Mouse (Mus musculus) intestine, embryonic 16.5 days (tissue): ENCODE measurements at regions not wholly inside any gene's neighbourhood (a gene's known extent, or its start where the extent isn't known, plus 50 kb on each side); places are given as distances from the start of the nearest gene placed in this dataset.

Experiments
- ATAC-seq: fragments of 200-750 bp; cut with Nextera tagmentation; 2 replicates; pipeline ENCODE4 v1.8.0; 2017; ENCODE audit warnings: moderate TSS enrichment, moderate library complexity
- H3K27ac ChIP-seq: fragments of 300-500 bp; sonication (generic); 2 replicates; pipeline ENCODE4 v1.5.1; 2014; ENCODE audit warnings: mild to moderate bottlenecking, low read length
- H3K27me3 ChIP-seq: fragments of 300-500 bp; sonication (generic); replicated peaks from 2 replicates; pipeline ENCODE4 v1.6.1; 2014; ENCODE audit warnings: low read length, control low read depth, mixed read lengths; ENCODE audit not compliant: control insufficient read depth, insufficient read depth
- H3K36me3 ChIP-seq: fragments of 300-500 bp; sonication (generic); 2 replicates; pipeline ENCODE4 v1.6.1; 2014; ENCODE audit warnings: low read length, control low read depth; ENCODE audit not compliant: control insufficient read depth, insufficient read depth
- H3K4me1 ChIP-seq: fragments of 300-500 bp; sonication (generic); 2 replicates; pipeline ENCODE4 v1.6.1; 2014; ENCODE audit warnings: low read length, control low read depth, mixed read lengths; ENCODE audit not compliant: control insufficient read depth, insufficient read depth
- H3K4me2 ChIP-seq: fragments of 300-500 bp; sonication (generic); 2 replicates; pipeline ENCODE4 v1.6.1; 2014; ENCODE audit warnings: low read depth, low read length, control low read depth
- H3K4me3 ChIP-seq: fragments of 300-500 bp; sonication (generic); 2 replicates; pipeline ENCODE4 v1.5.1; 2014; ENCODE audit warnings: mild to moderate bottlenecking, low read length
- H3K9ac ChIP-seq: fragments of 300-500 bp; sonication (generic); 2 replicates; pipeline ENCODE4 v1.6.1; 2014; ENCODE audit warnings: low read depth, low read length
- H3K9me3 ChIP-seq: fragments of 300-500 bp; sonication (generic); 2 replicates; pipeline ENCODE4 v1.6.1; 2016; ENCODE audit warnings: low read length, control low read depth; ENCODE audit not compliant: control insufficient read depth
- WGBS: fragments of 180-500 bp; shearing (Covaris S2); extraction: QIAGEN DNeasy Blood & Tissue Kit; methylation state at CpG from one replicate; pipeline ENCODE4 v1.1.7; 2014; 5-methylcytosine and 5-hydroxymethylcytosine counted together

- no peaks in the 10 kb centered on the region for H3K4me1 ChIP-seq
- 82% methylated on average over 2 of the region's 2 CpGs for WGBS
- H3K9ac ChIP-seq = no peak overlapping the region
- ATAC-seq = no peak
- H3K4me2 ChIP-seq = no peak overlapping the region
- H3K9me3 ChIP-seq = no peaks in the 10 kb centered on the region
- no peaks in the 10 kb centered on the region for H3K36me3 ChIP-seq
- no peaks in the 10 kb centered on the region for H3K27me3 ChIP-seq
- H3K4me3 ChIP-seq = no peak overlapping the region
- no peak overlapping the region for H3K27ac ChIP-seq
These were observed 173.5 kb upstream of the Cxcr4 start for GRCm38 (mm10) chr1:128765626-128766025.

- H3K9ac ChIP-seq = no peak overlapping the region
- 77% methylated on average over 3 of the region's 3 CpGs for WGBS
- ATAC-seq = no peak
- no peaks in the 10 kb centered on the region for H3K27me3 ChIP-seq
- H3K36me3 ChIP-seq = no peaks in the 10 kb centered on the region
- no peak overlapping the region for H3K27ac ChIP-seq
- H3K4me2 ChIP-seq = no peak overlapping the region
- no peaks in the 10 kb centered on the region for H3K4me1 ChIP-seq
- H3K9me3 ChIP-seq = no peaks in the 10 kb centered on the region
- no peak overlapping the region for H3K4me3 ChIP-seq
These were observed 173.0 kb upstream of the Cxcr4 start for GRCm38 (mm10) chr1:128765142-128765541.

GRCm38 (mm10) chr1:128762854-128763253 is 170.8 kb upstream of the Cxcr4 start:
- Histone ChIP-seq H3K27ac (no peak overlapping the region), H3K4me2 (no peak overlapping the region), H3K9me3 (no peaks in the 10 kb centered on the region), H3K4me1 (no peaks in the 10 kb centered on the region), H3K4me3 (no peak overlapping the region), H3K27me3 (no peaks in the 10 kb centered on the region), H3K36me3 (no peaks in the 10 kb centered on the region), H3K9ac (no peak overlapping the region)
- ATAC-seq = no peak
- 83% methylated on average over 4 of the region's 4 CpGs for WGBS

- Histone ChIP-seq H3K4me2 (no peak overlapping the region), H3K4me1 (no peaks in the 10 kb centered on the region), H3K9me3 (no peaks in the 10 kb centered on the region), H3K9ac (no peak overlapping the region), H3K4me3 (no peak overlapping the region), H3K27me3 (no peaks in the 10 kb centered on the region), H3K36me3 (no peaks in the 10 kb centered on the region), H3K27ac (no peak overlapping the region)
- no peak for ATAC-seq
- WGBS = 83% methylated on average over 5 of the region's 5 CpGs
These were observed 170.0 kb upstream of the Cxcr4 start for GRCm38 (mm10) chr1:128762076-128762475.

- 89% methylated on average over 11 of the region's 11 CpGs for WGBS
- Histone ChIP-seq H3K9me3 (no peaks in the 10 kb centered on the region), H3K4me2 (no peak overlapping the region), H3K36me3 (no peaks in the 10 kb centered on the region), H3K4me3 (no peak overlapping the region), H3K27ac (no peak overlapping the region), H3K4me1 (no peaks in the 10 kb centered on the region), H3K27me3 (no peaks in the 10 kb centered on the region), H3K9ac (no peak overlapping the region)
- no peak for ATAC-seq
These were observed 166.8 kb upstream of the Cxcr4 start for GRCm38 (mm10) chr1:128758802-128759481.

- Histone ChIP-seq H3K9ac (no peak overlapping the region), H3K4me1 (no peaks in the 10 kb centered on the region), H3K9me3 (no peaks in the 10 kb centered on the region), H3K27ac (no peak overlapping the region), H3K4me3 (no peak overlapping the region), H3K36me3 (no peaks in the 10 kb centered on the region), H3K4me2 (no peak overlapping the region), H3K27me3 (no peaks in the 10 kb centered on the region)
- ATAC-seq = no peak
- 78% methylated on average over 13 of the region's 13 CpGs for WGBS
These were observed 166.3 kb upstream of the Cxcr4 start for GRCm38 (mm10) chr1:128758294-128758801.

- 65% methylated on average over 3 of the region's 3 CpGs for WGBS
- Histone ChIP-seq H3K27ac (no peak overlapping the region), H3K4me2 (no peak overlapping the region), H3K36me3 (no peaks in the 10 kb centered on the region), H3K27me3 (no peaks in the 10 kb centered on the region), H3K4me1 (no peaks in the 10 kb centered on the region), H3K9ac (no peak overlapping the region), H3K4me3 (no peak overlapping the region), H3K9me3 (no peaks in the 10 kb centered on the region)
- ATAC-seq = no peak
These were observed 161.4 kb upstream of the Cxcr4 start for GRCm38 (mm10) chr1:128753427-128754012.

- no peak overlapping the region for H3K27ac ChIP-seq
- H3K4me1 ChIP-seq = no peaks in the 10 kb centered on the region
- ATAC-seq = no peak
- no peak overlapping the region for H3K9ac ChIP-seq
- H3K4me3 ChIP-seq = no peak overlapping the region
- H3K9me3 ChIP-seq = no peaks in the 10 kb centered on the region
- H3K27me3 ChIP-seq = no peaks in the 10 kb centered on the region
- no peaks in the 10 kb centered on the region for H3K36me3 ChIP-seq
- WGBS = 74% methylated on average over 5 of the region's 5 CpGs
- H3K4me2 ChIP-seq = no peak overlapping the region
These were observed 157.4 kb upstream of the Cxcr4 start for GRCm38 (mm10) chr1:128749437-128749994.

GRCm38 (mm10) chr1:128747196-128747790 is 155.2 kb upstream of the Cxcr4 start:
- Histone ChIP-seq H3K4me1 (no peaks in the 10 kb centered on the region), H3K27ac (no peak overlapping the region), H3K4me3 (no peak overlapping the region), H3K36me3 (no peaks in the 10 kb centered on the region), H3K9me3 (no peaks in the 10 kb centered on the region), H3K4me2 (no peak overlapping the region), H3K9ac (no peak overlapping the region), H3K27me3 (no peaks in the 10 kb centered on the region)
- 90% methylated on average over 12 of the region's 12 CpGs for WGBS
- ATAC-seq = no peak
